Mouse (Mus musculus) frontal cortex, postnatal 36 days (tissue): ENCODE data around the gene Traf7.
A peak's percentile ranks its signal among the peaks of the same experiment; 100 is the strongest.

ENCODE experiments used
- DNase-seq, 2 experiments: peaks; one replicate each; pipeline ENCODE4 v3.0.0; 2022; ENCODE audit warnings: low spot score in 2 of 2

Traf7 gene

DNA sequence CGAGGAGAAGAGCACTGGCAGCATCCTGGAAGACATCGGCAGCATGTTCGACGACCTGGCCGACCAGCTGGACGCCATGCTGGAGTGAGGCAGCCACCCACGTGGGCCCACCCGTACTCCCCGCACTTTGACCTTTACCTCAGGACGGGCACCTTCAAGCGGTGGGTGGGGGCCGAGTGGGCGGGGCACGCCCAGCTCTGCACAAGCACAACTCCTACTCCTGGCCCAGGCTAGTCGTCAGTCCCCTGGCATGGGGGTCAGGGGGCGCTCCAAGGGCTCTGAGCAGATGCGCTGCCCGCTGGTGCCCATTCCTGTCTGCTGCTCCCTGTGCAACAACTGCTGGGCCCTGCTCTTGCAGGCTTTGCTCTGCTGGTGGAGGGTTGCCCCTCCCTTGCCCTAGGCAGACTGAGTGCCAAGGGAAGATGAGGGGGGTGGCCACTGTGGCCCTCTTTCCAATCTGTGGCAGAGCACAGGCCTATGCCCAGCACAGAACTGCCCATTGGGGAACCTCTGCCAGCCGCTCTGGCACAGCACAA, 20.5 kb downstream of the Traf7 start:
- DNase-seq, result no peak

- peak; percentile 71 to 76 for DNase-seq
Observed at GRCm38 (mm10) chr17:24506332-24507070, 21.2 kb downstream of the Traf7 start.

GRCm38 (mm10) chr17:24505286-24505955, 22.3 kb downstream of the Traf7 start:
- no peak for DNase-seq

- no peak for DNase-seq
Observed at GRCm38 (mm10) chr17:24504085-24504484, 23.7 kb downstream of the Traf7 start.

DNA sequence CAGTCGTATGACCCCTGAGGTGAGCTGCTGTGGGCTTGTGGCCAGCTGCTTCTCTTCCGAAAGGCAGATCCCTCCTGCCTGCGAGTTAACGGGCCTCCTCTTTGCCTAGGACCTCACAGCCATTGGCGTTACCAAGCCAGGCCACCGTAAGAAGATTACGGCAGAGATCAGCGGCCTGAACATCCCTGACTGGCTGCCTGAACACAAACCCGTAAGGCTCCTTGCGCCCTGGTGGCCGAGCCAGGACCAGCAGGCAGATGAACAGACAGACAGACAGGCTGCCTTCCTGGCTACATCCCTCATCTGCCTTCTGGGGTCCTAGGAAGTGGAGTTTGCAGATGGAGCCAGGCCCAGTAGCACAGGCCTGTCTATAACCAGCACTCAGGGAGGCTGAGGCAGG, 25.5 kb downstream of the Traf7 start:
- DNase-seq, result no peak

DNA sequence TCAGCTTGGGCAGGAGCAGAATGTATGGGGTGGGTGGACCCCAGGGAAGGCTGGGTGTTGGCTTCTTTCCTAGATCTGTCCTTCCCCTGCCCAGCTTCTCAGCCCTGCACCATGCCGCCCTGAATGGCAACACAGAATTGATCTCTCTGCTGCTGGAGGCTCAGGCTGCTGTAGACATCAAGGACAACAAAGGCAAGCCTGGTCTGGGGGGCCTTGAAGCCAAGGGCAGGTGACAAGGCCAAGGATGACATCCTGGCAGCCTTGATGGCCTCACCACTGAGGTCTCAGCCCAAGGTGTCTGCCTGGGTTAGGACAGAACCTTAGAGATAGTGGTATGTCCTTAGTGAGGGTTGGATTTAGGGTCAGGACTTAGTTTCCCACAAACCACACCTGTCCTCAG, 31.7 kb downstream of the Traf7 start:
- DNase-seq, result no peak

DNA sequence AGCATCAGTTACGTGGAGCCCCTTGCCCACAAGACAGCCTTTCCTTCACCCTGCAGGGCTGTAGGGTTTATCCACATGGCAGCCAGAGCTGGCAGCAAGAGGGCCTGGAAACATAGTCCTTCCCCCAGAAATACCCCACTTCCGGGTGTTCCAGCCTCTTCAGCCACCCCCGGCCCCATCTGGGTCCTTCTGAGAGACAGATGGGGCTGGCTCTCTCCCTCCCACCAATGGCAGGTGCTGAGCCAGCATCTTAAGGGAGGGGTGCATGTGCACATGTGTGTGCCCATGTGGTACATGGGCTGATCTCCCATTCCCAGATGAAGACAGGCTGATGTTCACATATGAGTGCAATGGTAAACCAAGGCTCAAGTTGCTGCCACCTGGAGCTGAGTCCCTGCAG, 32.3 kb downstream of the Traf7 start:
- DNase-seq, result peak; percentile 72 to 76

DNA sequence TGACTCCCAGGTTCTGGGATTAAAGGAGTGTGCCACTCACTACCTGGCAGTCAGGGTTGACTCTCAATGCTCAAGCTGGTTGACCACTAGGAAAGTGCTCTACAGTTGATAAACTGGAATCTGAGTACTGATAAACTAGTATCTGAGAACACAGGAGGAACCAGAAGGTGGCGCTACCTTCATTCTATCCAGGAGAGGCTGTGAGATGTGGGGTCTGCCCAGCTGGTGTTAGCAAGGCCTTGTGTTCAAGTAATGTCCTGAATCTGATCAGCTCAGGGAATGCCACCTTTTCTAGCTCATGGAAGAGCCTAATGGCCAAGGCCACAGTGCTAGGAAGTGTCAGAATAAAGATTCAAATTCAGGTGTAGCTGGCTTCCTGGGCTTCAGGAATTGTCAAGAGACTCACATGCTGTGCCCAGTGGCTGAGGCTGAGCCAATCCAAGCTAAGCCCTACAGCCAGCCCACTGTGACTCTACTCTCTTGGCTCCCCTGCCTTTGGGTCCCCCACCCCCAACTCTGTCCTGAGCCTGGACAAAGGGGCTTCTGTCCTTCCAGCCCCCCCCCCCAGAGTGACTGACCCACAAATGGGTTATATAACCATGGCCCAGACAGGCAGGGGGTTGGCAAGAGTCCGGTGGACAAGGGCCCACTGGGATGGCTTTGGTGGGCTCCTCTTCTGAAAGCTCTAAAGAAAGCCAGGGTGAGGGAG, 33.0 kb downstream of the Traf7 start:
- DNase-seq, result no peak

DNA sequence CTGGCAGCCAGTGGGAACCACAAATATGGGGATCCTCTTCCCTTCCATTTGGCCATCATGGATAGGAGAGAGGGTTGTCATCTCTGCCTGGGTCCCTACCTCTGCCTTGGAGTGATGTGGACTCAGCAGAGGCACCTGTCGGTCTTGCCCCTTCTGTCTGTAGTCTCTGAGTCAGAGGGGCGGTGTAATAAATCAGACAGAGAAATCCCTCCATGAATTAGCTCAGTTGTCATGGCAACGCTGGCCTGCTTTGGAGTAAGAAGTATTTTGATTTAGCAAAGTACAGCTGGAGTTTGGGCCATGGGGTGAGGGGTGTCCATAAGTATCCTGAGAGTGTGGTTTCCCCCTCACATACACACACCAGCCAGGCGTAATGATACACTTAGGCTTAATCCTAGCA, 37.3 kb downstream of the Traf7 start:
- no peak for DNase-seq

DNA sequence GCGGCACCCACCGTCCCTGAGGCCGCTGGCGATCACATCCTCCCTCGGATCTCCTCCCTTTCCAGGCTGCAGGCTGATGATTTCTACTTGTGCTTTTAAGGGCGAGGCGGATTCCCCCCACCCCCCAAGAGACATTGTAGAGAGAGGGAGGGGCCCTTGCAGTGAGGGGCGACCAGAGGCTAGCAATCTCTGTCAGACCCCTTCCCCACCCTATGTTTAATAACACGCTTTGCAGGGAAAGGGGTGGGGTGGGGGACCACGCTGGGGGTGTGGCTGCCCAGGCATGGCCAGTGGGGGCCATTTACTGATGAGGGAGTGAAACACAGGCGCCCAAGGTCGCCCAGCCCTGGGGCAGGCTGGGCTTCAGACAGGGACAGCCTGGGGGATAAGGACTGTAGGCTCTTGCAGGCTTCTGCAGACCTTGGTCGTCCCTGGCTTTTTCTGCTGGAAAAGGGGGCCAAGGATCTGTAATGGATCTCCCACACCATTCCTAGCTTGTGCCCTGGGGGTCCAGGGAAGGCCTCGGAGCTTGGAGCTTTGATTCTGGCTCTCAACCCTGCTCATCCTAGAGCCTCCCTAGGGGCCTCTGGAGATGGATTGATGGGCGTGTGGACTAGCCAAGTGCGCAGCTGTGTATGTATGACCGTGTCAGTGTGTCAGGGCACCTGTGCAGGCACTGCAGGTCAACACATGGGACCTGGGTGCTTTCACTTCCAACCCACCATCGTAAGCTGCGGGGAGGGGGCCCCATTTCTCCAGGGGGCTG, 38.3 kb downstream of the Traf7 start:
- DNase-seq, result no peak

- peak in 1 of 2 experiments; percentile 44 for DNase-seq
Observed at GRCm38 (mm10) chr17:24488662-24489264, 39.0 kb downstream of the Traf7 start.

DNA sequence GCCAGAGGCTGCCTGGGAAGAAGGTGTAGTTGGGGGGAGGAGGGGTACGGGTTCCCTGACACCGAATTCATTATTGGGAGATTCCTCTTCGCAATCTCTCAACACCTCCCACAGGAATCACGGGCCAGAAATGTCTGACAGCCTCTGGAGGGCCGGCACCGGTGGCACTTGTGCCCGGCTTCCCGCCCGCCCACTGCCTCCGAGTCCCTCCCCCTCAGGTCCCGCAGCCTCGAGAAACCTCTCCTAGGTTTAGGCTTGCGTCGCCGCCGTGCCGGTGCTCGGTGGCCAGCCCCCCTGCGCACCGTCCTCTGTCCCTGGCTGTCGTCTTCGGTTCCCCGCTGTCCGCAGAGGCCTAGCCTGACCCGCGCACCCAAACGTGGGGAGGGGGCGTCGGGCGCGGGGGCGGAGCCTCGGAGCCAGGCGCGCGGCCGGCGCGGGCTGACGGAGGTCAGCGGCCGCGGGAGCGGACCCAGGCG, 39.5 kb downstream of the Traf7 start, which contains the start of gene Caskin1:
Gene Caskin1 (plus strand): TSS at position 416 of the 476 bp plus-strand sequence.
- peak; percentile 67 to 69 for DNase-seq

- peak in 1 of 2 experiments; percentile 55 for DNase-seq
Observed at GRCm38 (mm10) chr17:24485090-24485860, 42.5 kb downstream of the Traf7 start.

DNA sequence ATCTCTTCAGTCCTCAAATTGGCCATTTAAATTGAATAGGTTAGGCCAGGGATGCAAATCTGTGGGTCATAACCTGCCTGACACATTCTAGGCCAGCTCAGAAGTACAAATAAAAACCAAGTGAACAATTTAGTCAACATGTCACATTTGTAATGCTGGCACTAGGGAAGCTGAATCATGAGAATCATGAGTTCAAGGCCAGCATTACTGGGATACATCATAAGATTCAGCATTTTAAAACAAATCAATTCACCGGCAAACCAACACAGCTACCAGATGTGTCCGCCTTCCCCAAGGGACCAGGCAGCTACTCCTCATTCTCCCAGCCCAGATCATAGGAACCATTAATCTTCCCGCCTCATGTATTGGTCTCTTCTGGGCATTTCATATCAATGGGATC, 44.2 kb downstream of the Traf7 start:
- DNase-seq, result no peak

DNA sequence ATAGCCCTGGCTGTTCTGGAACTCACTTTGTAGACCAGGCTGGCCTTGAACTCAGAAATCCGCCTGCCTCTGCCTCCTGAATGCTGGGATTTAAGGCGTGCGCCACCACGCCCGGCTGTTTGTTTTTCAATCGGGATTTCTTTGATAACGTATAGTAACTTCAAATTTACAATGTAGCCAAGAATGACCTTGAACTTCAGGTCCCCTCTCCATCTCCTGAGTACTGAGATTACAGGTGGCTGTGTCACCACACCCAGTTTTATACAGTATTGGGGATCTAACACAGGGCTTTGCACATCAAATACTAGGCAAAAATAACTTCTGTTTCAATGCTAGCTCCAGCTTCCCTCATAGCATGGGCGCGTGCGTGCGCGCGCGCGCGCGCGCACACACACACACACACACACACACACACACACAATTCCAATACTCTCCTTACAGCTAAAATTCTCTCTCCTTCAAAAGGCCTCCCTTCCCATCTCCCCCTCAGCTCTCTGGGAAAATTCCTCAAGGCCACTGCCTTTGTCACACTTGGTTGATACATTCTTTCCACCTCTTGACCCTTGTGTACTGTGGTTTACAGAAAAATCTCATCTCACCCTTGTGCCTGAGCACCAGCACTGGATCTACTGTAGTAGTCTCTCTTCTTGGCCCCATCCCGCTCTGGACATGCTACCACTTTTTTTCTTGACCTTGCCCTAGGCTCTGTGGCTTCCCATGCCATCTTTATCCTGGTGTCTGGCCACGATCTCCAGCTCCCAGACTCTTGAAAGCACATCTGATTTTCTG, 46.5 kb downstream of the Traf7 start:
- no peak for DNase-seq

GRCm38 (mm10) chr17:24480201-24480826, 47.4 kb downstream of the Traf7 start:
- DNase-seq, result no peak

GRCm38 (mm10) chr17:24479431-24479830, 48.3 kb downstream of the Traf7 start:
- DNase-seq, result no peak

GRCm38 (mm10) chr17:24478663-24479380, 48.9 kb downstream of the Traf7 start, which contains the start of gene Mlst8:
TSS of gene Mlst8 (minus strand) at chr17:24479078.
- peak; percentile 98 for DNase-seq
